Mouse (Mus musculus) midbrain, embryonic 13.5 days (tissue): ENCODE data around the gene Pde12. TPM values are rescaled to one million over a fixed set of nuclear protein-coding genes. Genes with fewer than 3 reads are reported as not detected.

Experiments
- ATAC-seq: fragments of 200-750 bp; cut with Nextera tagmentation; 2 replicates; pipeline ENCODE4 v1.8.0; 2017; ENCODE audit warnings: mild to moderate bottlenecking, moderate TSS enrichment, moderate library complexity
- H3K27ac ChIP-seq: fragments of 300-500 bp; sonication (generic); 2 replicates; pipeline ENCODE4 v1.5.1; 2015; ENCODE audit warnings: inconsistent platforms, mild to moderate bottlenecking, moderate library complexity
- H3K27me3 ChIP-seq: fragments of 300-500 bp; sonication (generic); 2 replicates; pipeline ENCODE4 v1.6.1; 2015; ENCODE audit warnings: mild to moderate bottlenecking, inconsistent platforms
- H3K36me3 ChIP-seq: fragments of 300-500 bp; sonication (generic); 2 replicates; pipeline ENCODE4 v1.6.1; 2015; ENCODE audit warnings: mild to moderate bottlenecking, inconsistent platforms
- H3K4me1 ChIP-seq: fragments of 300-500 bp; sonication (generic); replicated peaks from 2 replicates; pipeline ENCODE4 v1.6.1; 2015; ENCODE audit warnings: inconsistent platforms
- H3K4me2 ChIP-seq: fragments of 300-500 bp; sonication (generic); replicated peaks from 2 replicates; pipeline ENCODE4 v1.6.1; 2015; ENCODE audit warnings: moderate library complexity, mild to moderate bottlenecking, inconsistent platforms
- H3K4me3 ChIP-seq: fragments of 300-500 bp; sonication (generic); replicated peaks from 2 replicates; pipeline ENCODE4 v1.5.1; 2015; ENCODE audit warnings: mild to moderate bottlenecking, inconsistent platforms
- H3K9ac ChIP-seq: fragments of 300-500 bp; sonication (generic); replicated peaks from 2 replicates; pipeline ENCODE4 v1.6.1; 2015; ENCODE audit warnings: mild to moderate bottlenecking, inconsistent platforms
- H3K9me3 ChIP-seq: fragments of 300-500 bp; sonication (generic); 2 replicates; pipeline ENCODE4 v1.6.1; 2016; ENCODE audit warnings: mild to moderate bottlenecking, inconsistent platforms
- WGBS: fragments of 180-500 bp; shearing (Covaris S2); methylation state at CpG from one replicate; pipeline ENCODE4 v1.1.7; 2015; 5-methylcytosine and 5-hydroxymethylcytosine counted together
- polyA plus RNA-seq: library from polyadenylated mRNA; unstranded; fragments of >200 nt; fragmentation: Nextera tagmentation; extraction: Ambion mirVana; gene quantifications from 2 replicates; pipeline ENCODE4 v1.2.1, GENCODE M21; 2015

Gene Pde12
- polyA plus RNA-seq, 1 experiment from 2014 or later: 12.8 TPM

- ATAC-seq: peak; percentile 67
- Histone ChIP-seq H3K9ac (peak overlapping the region; percentile 93), H3K27me3 (no peaks in the 10 kb centered on the region), H3K27ac (peak overlapping the region; percentile 85), H3K4me2 (peak overlapping the region; percentile 100), H3K4me3 (peak overlapping the region; percentile 98), H3K36me3 (peaks cover 17% of the 10 kb centered on the region), H3K4me1 (peaks cover 38% of the 10 kb centered on the region), H3K9me3 (no peaks in the 10 kb centered on the region)
- WGBS: 2% methylated on average over 73 of the region's 73 CpGs
These were observed 1.1 kb downstream of the Pde12 start for GRCm38 (mm10) chr14:26668371-26669291.

- Histone ChIP-seq H3K36me3 (peaks cover 19% of the 10 kb centered on the region), H3K4me1 (peaks cover 38% of the 10 kb centered on the region), H3K9ac (peak overlapping the region; percentile 93), H3K9me3 (no peaks in the 10 kb centered on the region), H3K4me2 (peak overlapping the region; percentile 100), H3K27me3 (no peaks in the 10 kb centered on the region), H3K4me3 (peak overlapping the region; percentile 98), H3K27ac (no peak overlapping the region)
- ATAC-seq: no peak
- WGBS: 25% methylated on average over 6 of the region's 6 CpGs
These were observed 1.7 kb downstream of the Pde12 start for GRCm38 (mm10) chr14:26667991-26668370.

- Histone ChIP-seq H3K4me3 (no peak overlapping the region), H3K36me3 (peaks cover 34% of the 10 kb centered on the region), H3K4me1 (peaks cover 31% of the 10 kb centered on the region), H3K27me3 (no peaks in the 10 kb centered on the region), H3K4me2 (no peak overlapping the region), H3K9me3 (no peaks in the 10 kb centered on the region), H3K9ac (no peak overlapping the region), H3K27ac (no peak overlapping the region)
- 94% methylated on average over 2 of the region's 2 CpGs for WGBS
- no peak for ATAC-seq
These were observed 5.8 kb downstream of the Pde12 start for GRCm38 (mm10) chr14:26663851-26664250.

DNA sequence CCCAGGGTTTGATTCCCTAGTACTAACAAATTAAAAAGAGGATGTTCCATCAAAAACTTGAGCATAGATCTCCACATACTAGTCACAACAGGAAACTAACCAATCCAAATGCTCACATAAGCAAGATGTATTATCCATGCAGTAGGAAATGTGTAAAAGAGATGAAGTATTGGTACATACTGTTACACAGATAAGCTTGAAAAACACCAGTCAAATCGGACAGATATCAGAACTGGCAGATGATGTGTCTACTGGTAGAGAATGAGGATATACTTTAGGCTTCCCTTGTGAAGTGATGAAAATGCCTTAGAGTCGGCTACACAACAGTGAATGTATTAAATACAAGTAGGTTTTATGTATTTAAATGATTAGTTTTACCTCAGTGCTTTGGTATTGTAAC lies 7.2 kb downstream of the Pde12 start:
- 86% methylated on average over 2 of the region's 2 CpGs for whole genome bisulfite sequencing
- H3K27ac ChIP-seq: no peak overlapping the region

GRCm38 (mm10) chr14:26662016-26662415 lies 7.7 kb downstream of the Pde12 start:
- ATAC-seq: no peak
- WGBS: 93% methylated on average over 3 of the region's 3 CpGs
- H3K9ac ChIP-seq: no peak overlapping the region
- peaks cover 13% of the 10 kb centered on the region for H3K4me1 ChIP-seq
- no peak overlapping the region for H3K4me2 ChIP-seq
- peaks cover 46% of the 10 kb centered on the region for H3K36me3 ChIP-seq
- no peak overlapping the region for H3K4me3 ChIP-seq
- no peak overlapping the region for H3K27ac ChIP-seq
- no peaks in the 10 kb centered on the region for H3K27me3 ChIP-seq
- H3K9me3 ChIP-seq: no peaks in the 10 kb centered on the region

More for the DNA sequence above, 7.2 kb downstream of the Pde12 start:
- Histone ChIP-seq H3K9me3 (no peaks in the 10 kb centered on the region), H3K4me2 (no peak overlapping the region), H3K27me3 (no peaks in the 10 kb centered on the region), H3K4me3 (no peak overlapping the region), H3K9ac (no peak overlapping the region), H3K4me1 (peaks cover 18% of the 10 kb centered on the region), H3K36me3 (peaks cover 41% of the 10 kb centered on the region)
- ATAC-seq: no peak

DNA sequence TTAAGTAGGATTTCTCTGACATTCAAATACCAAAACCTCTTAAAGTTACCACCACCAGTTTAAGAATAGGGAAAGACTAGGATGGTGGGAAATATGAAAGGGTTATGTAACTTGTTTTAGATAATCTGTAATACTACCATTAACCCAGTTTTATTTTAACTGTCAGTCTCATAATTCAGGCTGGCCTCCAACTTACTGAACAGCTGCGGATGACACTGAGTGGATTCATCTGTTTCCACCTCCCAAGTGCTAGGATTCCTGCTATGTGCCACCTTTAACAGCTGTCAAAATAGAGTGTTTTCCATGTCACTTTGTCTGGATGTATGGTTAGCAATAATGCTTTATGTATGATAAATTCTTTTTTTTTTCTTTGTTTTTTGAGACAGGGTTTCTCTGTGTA lies 9.4 kb downstream of the Pde12 start:
- no peak overlapping the region for H3K4me3 ChIP-seq
- H3K9me3 ChIP-seq: no peaks in the 10 kb centered on the region
- H3K27me3 ChIP-seq: no peaks in the 10 kb centered on the region
- no peak overlapping the region for H3K4me2 ChIP-seq
- H3K9ac ChIP-seq: no peak overlapping the region
- no peak for ATAC-seq
- 94% methylated on average over 1 of the region's 1 CpGs for WGBS
- no peaks in the 10 kb centered on the region for H3K4me1 ChIP-seq
- H3K27ac ChIP-seq: no peak overlapping the region
- H3K36me3 ChIP-seq: peaks cover 49% of the 10 kb centered on the region

DNA sequence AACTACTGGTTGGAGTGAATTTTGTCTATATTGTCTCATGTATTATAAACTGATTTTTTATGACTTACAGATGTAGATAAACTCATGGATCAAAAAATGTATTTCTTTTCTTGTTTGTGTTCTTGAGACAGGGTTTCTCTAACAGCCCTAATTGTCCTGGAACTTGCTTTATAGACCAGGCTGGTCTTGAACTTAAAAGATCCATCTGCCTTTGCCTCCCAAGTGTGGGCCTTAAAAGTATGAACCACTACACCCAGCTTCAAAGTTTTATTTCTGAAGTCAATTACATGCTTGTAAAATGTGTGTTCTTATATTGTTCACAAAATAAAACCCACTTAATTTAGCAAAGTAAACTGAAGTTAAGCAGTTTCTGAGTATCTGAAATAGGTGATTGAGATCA lies 11.5 kb downstream of the Pde12 start:
- Histone ChIP-seq H3K4me1 (no peaks in the 10 kb centered on the region), H3K9me3 (no peaks in the 10 kb centered on the region), H3K4me3 (no peak overlapping the region), H3K27me3 (no peaks in the 10 kb centered on the region), H3K9ac (no peak overlapping the region), H3K4me2 (no peak overlapping the region), H3K27ac (no peak overlapping the region), H3K36me3 (peaks cover 54% of the 10 kb centered on the region)
- ATAC-seq: no peak

- H3K4me1 ChIP-seq: no peaks in the 10 kb centered on the region; the same call in 1 of the 2 replicates
- H3K9ac ChIP-seq: no peak overlapping the region
- H3K9me3 ChIP-seq: no peaks in the 10 kb centered on the region
- H3K4me2 ChIP-seq: no peak overlapping the region
- no peak overlapping the region for H3K27ac ChIP-seq
- no peak for ATAC-seq
- no peaks in the 10 kb centered on the region for H3K27me3 ChIP-seq
- no peak overlapping the region for H3K4me3 ChIP-seq
- peaks cover 58% of the 10 kb centered on the region for H3K36me3 ChIP-seq
These were observed 17.8 kb downstream of the Pde12 start for GRCm38 (mm10) chr14:26651901-26652300.

DNA sequence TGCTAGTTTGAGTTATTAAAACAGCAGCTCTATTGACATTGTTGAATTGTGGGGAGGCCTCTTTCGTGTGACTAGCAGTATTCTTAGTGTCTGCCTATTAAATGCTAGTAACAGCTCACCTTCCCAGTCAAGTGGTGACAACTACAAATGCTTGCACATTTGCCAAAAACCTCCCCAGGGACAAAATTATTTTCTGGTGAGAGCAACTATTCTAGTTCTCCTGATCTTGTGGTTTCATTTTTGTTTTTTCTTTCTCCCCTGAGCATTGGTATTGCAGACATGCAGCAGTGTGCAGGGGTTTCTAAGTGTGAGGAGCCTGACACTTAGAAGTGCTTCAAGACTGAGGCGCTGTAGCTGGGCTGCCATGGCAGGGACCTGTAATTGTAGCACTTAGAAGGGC lies 21.9 kb downstream of the Pde12 start:
- WGBS: 93% methylated on average over 2 of the region's 2 CpGs
- Histone ChIP-seq H3K27ac (no peak overlapping the region), H3K4me2 (no peak overlapping the region), H3K27me3 (no peaks in the 10 kb centered on the region), H3K36me3 (peaks cover 30% of the 10 kb centered on the region), H3K4me3 (no peak overlapping the region), H3K9ac (no peak overlapping the region), H3K4me1 (peaks cover 10% of the 10 kb centered on the region), H3K9me3 (no peaks in the 10 kb centered on the region)
- ATAC-seq: no peak

DNA sequence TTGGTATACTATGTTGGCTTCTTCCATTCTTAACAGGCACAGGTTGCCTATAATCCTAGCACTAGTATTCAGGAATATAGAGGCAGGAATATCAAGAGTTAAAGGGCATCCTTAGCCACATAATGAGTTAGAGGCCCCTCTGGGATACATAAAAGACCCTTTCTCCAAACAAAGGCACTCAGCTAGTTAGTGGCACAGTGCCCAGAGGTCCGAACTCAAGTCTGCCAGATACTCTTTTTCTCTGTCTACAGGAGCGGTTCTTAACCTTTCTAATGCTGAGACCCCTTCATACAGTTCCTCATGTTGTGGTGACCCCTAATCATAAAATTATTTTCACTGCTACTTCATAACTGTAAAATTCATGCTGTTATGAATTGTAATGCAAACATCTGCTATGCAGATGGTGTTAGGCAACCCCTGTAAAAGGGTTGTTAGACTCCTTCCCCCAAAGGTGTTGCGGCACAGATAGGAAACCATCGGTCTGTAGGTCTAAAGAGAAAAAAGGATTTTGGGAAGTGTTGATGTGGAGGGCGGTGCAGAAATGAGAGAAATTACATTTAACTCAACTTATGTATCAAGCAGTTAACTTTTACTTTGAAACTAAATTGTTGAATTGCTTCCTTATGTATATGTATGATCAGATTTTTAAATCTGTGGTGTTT lies 23.6 kb downstream of the Pde12 start:
- Histone ChIP-seq H3K9ac (no peak overlapping the region; the same call in 1 of the 2 replicates), H3K4me1 (peaks cover 16% of the 10 kb centered on the region), H3K4me2 (peak overlapping the region; percentile 11; the same call in 1 of the 2 replicates), H3K36me3 (peaks cover 20% of the 10 kb centered on the region), H3K9me3 (no peaks in the 10 kb centered on the region), H3K27me3 (no peaks in the 10 kb centered on the region), H3K4me3 (no peak overlapping the region), H3K27ac (peak overlapping the region; percentile 32; the same call in 1 of the 2 replicates)
- WGBS: 50% methylated on average over 5 of the region's 5 CpGs
- ATAC-seq: 0 out of 2 replicates have a peak, but pooled peaks have one; percentile 20

GRCm38 (mm10) chr14:26643006-26643624 lies 26.6 kb downstream of the Pde12 start:
- 71% methylated on average over 3 of the region's 3 CpGs for WGBS

GRCm38 (mm10) chr14:26639961-26640360 lies 29.7 kb downstream of the Pde12 start:
- ATAC-seq: no peak

More at GRCm38 (mm10) chr14:26643006-26643624, 26.6 kb downstream of the Pde12 start:
- no peak overlapping the region for H3K4me2 ChIP-seq
- H3K4me1 ChIP-seq: peaks cover 36% of the 10 kb centered on the region
- H3K27ac ChIP-seq: no peak overlapping the region
- no peaks in the 10 kb centered on the region for H3K27me3 ChIP-seq
- no peak overlapping the region for H3K9ac ChIP-seq
- H3K9me3 ChIP-seq: no peaks in the 10 kb centered on the region
- ATAC-seq: no peak
- peaks cover 11% of the 10 kb centered on the region for H3K36me3 ChIP-seq
- H3K4me3 ChIP-seq: no peak overlapping the region

More at GRCm38 (mm10) chr14:26639961-26640360, 29.7 kb downstream of the Pde12 start:
- H3K4me2 ChIP-seq: peak overlapping the region; percentile 94
- no peaks in the 10 kb centered on the region for H3K36me3 ChIP-seq
- H3K4me3 ChIP-seq: peak overlapping the region; percentile 95
- no peaks in the 10 kb centered on the region for H3K9me3 ChIP-seq
- H3K27ac ChIP-seq: no peak overlapping the region
- H3K4me1 ChIP-seq: peaks cover 33% of the 10 kb centered on the region
- peak overlapping the region; percentile 94 for H3K9ac ChIP-seq
- no peaks in the 10 kb centered on the region for H3K27me3 ChIP-seq
- 28% methylated on average over 2 of the region's 2 CpGs for WGBS
